Mouse (Mus musculus) kidney, postnatal 36 days (tissue): Measurements from ENCODE around the gene Napsa.

Source experiments
- DNase-seq, 2 experiments: peaks; one replicate each; pipeline ENCODE4 v3.0.0; 2021 to 2022; ENCODE audit warnings: mixed read lengths in 2 of 2

Napsa gene

DNA sequence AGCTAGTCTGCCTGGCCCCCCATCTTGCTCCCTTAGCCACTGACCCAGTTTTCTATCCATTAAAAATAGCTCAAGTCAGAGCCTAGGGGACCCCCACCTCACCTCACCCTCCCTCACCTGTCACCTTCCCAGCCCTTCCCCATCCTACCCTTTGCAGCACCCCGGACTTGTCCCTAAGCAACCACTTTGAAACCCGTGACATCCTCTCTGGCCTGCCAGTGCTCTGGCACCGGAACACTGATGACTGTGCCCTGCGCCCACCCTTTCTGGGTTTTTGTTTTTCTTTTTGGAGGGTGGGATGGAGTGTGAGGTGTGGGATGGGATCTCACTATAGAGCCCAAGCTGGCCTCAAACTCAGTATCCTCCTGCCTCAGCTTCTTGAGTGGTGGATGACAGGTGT lies 25.5 kb downstream of the Napsa start:
- DNase-seq: no peak

DNA sequence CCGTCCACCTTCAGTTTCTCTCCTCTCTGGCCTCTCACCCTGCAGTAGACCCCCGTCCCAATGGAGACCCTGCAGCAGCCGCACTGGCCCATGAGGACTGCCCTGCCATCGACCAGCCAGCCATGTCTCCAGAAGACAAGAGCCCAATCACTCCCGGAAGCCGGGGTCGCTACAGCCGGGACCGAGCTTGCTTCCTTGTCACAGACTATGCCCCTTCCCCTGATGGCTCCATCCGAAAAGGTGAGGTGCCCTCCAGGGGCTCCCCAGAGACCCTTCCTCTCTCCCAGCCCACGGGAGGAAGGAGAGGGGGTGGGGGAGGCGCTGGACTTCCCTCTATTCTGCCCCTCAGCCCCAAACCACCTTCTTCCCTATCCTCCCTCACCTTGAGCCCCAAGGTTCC lies 26.2 kb downstream of the Napsa start:
- DNase-seq: no peak

DNA sequence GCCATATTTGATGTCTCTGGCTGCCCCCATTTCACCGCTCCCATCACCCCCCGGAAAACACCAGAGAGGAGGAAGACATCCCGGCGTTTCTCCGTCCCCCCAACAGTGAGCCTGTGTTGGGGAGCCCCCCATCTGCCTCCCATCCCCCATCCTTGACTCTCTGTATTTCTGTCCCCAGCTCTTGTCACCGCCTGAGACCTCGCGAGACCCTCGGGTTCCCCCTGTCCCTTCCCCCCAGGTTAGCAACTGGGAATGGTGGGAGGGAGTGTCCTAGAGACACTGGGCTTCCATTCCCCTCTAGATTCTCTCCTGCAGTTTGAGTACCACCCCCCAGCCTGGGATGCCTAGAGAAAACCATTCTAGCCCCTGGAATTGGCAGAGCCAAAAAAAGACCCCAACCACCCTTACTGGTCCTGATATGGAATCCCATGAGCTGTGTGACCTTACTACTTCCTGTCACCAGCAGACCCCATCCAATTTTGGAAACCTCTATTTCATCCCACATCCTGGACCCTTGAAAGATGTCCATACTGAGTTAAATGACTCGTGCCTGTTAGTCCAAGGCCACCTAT lies 28.6 kb downstream of the Napsa start:
- DNase-seq: no peak

DNA sequence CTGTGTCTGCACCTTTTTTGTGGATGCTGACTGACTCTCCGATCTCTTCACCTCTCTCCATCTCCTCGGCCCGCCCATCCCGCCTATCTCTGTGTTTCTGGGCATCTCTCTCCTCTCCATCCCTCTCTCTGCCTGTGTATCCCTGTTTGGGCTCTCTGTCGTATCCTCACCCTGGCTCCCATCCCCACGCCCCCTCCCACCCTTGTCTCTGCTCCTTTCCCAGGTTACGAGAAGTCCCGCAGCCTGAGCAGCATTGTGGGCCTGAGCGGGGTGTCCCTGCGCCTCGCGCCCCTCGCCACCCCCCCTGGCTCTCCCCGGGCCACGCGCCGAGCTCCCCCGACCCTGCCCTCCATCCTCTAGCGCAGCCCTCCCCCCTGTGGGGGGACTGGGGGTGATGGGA lies 29.5 kb downstream of the Napsa start:
- DNase-seq: no peak

DNA sequence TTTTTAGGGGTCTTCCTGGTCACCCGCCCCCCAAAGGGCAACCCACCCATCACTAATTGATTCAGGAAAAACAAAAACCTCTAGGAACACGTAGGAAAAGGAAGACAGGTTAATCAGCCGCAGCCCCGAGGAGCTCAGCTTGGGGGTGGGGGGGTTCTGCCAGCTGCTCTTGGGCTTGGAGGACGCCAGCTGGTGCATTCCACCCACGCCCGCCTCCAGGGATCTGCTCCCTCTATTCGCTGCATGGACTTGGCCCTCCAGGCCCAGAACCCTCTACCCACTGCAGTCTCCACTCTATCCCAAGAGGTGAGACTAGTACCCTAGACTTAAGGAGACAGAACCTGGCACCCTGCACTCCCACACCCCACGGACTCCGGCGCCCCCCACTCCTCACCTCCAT lies 30.3 kb downstream of the Napsa start:
- DNase-seq: no peak

DNA sequence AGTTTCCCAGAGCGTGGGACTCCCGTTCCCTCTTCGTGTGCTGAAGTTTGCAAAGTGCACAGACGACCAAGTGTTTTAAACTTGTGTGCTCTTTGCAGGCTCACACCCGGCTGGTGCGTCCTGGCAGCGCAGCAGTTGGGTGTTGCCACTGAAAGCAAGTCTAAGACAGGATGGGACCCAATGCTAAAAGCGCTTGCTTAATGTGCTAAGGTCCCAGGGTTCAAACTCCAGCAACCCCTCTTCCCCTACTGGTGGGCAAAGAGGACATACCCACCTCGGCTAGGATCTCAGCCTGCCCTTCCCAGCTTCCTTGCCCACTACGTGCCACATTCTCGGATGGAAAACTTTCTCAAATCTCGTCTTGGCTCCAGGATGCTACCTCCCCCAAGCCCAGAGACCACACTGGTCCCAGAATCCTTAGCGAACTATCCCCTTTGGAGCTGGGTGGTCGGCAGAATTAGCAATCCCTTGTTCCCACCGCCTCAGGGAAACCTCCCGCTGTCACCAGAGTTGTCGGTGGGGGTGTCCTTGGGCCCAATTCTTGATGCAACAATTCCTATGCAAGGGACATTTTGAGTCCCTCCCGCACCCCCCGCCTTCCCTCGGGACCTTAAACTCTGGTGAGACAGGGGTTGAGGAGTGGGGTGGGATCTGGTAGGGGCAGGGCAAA lies 31.1 kb downstream of the Napsa start:
- DNase-seq: no peak

DNA sequence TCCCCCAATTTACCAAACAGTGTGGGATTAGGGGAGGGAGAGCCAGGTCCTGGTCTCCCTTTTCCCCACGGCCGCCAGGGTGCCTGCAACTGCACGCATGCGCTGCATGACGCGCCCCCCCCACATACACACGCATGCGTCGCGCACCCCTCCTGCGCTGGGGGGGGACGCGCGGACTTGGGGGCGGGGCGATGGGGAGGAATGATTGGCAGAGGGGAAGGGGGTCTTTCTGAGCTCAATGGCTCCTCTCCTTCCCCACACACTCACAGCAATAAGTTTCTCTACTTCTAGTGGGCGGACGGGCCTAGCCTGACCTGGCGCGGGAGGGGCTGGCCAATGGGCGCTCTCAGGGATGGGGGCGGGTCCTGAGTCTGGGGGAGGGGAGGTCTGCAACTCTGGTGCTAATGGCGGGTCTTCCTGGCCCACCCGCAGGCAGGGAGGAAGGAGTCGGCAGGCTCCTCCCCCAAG lies 32.0 kb downstream of the Napsa start:
- peak in 1 of 2 experiments; percentile 56 for DNase-seq

DNA sequence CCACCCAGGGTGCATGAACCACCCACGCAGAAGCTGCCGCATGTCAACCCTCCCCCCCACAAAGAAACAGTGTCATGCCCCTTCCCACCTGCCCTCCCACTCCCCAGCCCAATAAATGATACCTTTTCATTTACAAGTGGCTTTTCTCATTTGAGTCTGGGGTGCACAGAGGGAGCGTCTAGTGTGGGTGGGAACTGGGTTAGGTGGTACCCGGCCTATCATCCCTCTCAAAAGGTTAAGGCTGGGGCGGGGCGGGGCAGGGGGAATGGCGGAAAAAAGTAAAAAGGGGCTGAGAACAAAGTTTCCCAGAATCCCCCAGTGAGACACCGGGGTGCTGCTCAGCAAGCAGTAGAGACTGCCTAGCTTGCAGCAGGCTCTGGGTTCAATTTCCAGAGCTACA lies 32.4 kb downstream of the Napsa start:
- DNase-seq: no peak

DNA sequence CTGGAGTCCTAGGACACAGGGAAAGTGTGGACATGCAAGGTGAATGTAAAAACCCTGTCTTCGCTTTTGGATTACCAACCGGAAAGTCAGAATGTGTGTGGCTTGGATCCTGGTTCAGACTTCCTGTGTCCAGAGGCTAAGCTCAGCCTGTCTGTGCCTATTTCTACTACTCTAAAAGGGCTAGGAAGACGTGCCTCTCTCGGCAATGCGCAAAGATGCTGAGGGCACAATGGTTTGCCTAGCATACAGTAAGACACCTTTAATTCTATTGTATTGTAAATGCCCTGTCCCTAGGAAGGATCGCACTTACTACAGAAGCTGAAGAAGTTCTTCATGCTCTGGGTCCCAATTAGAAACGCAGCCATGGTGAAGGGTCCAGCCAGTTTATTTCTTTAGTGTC lies 33.3 kb downstream of the Napsa start:
- no peak for DNase-seq

DNA sequence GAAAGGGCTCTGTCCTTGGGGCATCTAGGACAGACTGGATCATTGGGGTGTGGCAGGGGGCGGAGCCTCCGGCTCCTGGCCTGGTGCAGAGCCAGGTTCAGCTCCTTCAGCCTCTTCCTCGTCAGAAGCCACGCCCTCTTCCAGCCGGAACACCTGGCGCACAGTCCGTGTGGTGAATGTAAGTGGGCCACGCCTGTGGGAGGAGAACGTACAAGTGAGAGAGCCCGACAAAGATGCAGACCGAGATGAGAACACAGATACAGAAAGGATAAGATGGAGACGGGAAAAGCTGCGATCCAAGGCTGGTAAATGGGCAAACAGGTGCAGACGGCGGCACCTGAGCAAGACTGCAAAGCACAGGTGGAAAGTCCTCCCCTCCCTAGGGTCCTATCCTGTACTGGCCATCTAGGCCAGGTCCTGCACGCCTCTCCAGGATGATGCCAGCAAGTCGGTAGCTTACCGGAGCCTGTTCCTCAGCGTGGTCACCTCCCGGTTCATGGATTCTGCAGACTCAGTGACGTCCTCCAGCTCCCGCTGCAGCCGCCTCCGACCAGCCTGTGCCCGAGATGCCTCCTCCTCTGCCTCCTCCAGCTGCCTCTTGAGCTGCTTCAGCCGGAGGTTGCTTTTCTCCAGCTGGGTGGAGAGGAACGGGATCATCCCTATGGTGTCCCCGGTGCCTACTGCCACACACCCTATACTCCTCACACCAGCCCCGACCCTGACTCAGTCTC lies 34.2 kb downstream of the Napsa start:
- DNase-seq: peak; percentile 40 to 71

DNA sequence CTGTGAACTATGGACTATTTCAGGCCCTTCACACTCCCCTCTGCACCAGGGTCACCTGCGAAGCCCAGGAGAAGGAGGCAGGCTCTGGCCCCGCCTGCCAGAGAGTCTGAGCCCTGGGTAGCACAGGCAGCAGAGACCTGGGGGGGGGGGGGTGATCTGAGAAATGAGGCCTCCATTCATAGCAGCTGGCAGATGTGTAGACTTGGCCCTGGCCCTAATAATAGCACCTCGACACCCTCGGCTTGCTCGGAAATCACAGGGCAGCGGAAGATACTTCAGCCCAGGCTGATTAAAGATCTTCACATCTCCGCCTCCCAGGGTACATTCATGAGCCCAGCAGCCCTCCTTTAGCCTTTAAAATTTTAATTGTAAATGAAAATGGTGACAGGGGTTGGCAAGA lies 40.0 kb downstream of the Napsa start:
- DNase-seq: no peak

DNA sequence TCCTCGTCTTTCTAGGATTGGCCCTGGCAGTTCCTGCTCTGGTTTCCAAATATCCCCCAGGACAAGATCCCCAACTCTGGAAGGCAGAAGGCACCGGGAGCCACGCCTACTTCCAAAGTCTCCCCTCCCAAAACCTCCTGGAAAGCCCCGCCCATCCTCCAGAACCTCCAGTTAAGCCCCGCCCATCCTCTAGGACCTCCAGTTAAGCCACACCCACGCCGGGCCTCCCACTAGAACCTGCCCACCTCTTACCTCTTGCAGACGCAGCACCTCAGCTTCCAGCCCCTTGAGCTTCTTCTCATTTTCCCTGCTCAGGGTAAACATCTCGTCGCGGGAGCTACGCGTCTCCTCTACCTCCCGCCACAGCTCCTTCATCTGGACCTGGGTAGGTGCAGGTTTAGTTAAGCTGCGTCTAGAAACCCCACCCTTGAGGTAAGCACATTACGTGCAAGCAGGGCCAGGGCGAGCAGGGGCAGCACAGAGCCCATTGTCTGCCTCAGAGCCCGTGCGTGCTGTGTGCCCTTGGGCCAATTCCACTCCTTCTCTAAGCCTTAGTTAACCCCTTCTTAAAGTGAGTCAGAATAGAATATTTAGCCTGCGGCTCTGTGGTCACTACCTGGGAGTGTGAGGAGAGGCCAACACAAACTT lies 42.0 kb downstream of the Napsa start:
- peak in 1 of 2 experiments; percentile 27 for DNase-seq

DNA sequence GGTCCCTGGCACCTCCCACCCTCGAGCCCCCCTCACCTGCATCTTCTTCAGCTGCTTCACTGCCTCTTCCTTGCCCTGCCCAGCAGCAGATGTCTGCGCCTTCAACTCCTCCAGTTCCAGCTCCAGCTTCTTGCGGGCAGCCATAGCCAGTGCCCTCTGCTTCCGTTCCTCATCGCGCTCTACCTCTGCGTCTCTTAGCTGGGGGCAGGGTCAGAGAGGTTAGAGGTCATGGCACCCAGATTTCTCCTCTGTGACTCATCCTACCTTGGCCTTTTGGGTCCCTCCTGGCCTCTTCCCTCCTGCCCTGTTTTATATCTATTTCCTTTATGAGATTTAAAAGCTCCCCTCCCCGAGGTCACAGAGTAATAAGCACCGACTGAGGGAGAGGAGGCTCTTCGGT lies 43.1 kb downstream of the Napsa start:
- DNase-seq: no peak

DNA sequence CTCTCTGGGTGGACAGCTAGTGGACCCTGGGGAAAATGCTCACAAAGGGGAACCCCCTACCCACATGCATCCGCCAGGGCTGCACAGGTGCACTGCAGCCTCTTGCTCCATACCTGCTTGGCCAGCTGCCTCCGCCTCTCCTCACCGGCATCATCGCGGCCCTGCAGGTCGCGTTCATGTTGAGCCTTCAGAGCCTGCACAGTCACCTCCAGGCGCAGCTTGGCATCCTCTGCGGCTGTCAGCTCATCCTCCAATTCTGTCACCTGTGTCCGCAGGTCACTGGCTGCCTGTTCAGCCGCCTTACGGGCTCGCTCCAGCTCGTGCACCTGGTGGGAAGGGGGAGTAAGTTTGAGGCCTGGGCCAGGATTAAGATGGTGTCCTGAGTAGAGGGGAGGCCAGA lies 43.8 kb downstream of the Napsa start:
- DNase-seq: no peak

DNA sequence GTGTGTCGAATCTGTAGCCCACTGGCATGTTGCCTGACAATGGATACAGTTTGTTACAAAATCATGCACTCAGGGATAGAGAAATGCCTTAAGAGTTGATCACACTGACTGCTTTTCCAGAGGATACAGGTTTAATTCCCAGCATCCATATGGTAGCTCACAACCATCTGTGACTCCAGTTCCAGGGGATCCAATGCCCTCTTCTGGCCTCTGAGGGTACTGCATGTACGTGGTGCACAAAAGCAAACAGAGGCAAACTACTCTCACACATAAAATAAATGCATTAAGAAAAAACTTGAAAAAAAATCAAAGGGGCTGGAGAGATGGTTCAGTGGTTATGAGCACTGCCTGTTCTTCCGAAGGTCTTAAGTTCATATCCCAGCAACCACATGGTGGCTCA lies 44.9 kb downstream of the Napsa start:
- DNase-seq: peak in 1 of 2 experiments; percentile 42

DNA sequence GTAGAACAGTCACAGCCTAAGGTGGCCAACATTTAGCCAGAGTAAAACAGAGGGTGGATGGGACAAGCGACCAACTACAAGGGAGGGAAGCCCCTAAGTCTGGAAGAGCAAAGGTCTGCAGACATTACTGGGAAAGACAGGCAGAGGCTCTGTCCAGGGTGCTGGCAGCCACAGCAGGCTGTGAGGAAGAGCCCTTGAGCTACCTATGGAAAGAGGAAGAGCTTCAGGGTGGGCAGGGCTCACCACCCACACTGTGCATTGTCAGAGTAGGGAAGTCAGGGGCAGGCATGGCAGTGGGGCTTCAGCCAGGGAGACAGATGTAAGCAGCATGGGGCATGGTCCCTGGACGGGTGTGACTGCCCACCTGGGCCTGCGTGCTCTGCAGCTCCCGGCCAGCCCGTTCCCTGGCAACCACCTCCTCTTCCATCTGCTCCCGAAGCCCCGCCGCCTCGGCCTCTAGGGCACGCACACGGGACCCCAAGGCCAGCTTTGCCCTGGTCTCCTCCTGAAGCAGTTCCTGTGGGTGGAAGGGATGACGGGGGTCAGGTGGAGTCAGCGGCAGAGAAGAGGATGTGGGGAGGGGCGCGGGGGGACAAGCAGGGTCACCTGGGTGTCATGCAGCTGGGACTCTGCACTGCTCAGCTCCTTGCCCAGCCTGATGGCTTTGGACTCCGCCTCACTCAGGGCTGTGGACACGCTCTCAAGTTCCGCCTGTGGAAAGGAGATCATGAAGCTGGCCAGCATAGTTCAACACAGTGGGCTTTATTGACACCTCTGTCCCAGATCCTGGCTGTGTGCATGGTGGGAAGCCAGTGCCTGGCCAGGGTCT lies 51.7 kb downstream of the Napsa start:
- no peak for DNase-seq

DNA sequence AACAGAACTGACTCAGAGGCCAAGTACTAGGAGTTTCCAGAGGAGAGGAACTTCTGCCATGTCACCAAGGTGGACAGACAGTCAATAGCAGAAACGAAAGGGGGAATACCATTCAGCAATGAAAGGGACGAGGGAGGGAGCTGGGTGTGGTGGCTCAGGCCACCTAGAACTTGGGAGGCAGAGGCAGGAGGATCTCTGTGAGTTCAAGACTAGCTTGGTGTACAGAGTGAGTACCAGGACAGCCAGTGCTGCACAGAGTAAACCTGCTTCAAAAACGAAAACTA lies 52.3 kb downstream of the Napsa start:
- no peak for DNase-seq

DNA sequence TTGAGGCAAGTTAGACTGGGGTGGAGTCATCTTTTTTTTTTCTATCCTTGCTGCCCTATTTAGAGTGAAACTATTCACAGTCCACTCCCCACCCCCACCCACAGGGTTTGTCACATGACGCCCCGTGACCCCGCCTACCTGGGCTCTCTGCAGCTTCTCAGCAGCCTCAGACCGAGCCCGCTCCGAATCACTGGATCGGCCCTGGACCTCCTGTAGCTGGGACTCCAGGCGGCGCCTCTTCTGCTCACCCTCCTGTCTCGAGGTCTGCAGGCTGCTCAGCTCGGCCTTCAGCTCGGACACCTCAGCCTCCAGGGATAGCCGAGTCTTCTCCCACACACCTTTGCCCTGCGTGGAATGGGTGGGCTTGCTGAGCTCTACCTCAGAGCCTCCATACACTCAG lies 52.6 kb downstream of the Napsa start:
- no peak for DNase-seq

DNA sequence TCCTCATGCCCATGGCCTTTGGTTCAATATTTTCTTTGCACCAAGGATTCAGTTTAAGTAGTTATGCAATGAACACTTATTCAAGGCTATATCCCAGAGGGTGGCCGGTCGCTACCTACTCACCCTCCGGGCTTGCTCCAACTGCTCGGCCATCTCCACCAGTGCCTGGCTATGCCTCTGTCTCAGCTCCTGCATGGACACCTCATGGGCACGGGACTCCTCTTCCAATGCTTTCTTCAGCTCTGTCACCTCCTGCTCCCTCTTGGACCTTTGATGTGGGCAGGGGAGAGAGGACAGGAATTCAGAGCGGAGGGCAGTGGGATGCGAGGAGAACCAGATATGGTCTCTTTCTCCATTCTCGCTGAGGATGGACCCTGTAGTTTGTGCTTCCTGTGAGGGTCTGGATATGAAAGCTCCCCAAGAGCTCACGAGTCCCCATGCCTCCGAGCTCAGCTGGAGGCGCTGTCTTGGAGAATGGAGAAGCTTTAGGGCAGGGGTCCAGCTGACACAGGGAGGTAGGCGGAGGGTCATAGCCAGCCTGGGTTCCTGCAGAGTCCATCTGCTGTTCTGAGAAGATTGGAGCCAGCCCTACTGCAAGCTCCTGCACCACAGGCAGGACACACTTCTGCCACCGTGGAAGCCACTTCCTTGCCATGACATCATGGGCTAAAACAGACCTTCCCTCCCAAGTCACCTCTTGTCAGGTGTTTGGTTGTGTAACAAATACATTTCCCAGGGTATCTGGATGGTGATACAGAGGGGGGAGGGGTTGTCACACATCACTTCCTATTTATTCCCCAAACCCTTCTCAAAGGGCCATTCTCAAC lies 53.3 kb downstream of the Napsa start:
- DNase-seq: no peak

DNA sequence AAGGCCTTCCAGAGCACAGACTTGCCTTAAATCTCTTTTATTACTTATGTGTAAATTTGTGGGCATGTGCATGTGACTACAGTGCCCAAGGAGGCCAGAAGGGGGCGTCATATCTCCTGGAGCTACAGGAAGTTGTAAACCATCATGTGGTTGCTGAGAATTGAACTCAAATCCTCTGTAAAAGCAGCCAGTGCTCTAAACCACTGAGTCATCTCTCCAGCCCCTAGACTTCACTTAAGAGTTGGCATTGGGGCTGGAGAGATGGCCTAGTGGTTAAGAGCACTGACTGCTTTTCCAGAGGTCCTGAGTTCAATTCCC lies 53.8 kb downstream of the Napsa start:
- DNase-seq: no peak

DNA sequence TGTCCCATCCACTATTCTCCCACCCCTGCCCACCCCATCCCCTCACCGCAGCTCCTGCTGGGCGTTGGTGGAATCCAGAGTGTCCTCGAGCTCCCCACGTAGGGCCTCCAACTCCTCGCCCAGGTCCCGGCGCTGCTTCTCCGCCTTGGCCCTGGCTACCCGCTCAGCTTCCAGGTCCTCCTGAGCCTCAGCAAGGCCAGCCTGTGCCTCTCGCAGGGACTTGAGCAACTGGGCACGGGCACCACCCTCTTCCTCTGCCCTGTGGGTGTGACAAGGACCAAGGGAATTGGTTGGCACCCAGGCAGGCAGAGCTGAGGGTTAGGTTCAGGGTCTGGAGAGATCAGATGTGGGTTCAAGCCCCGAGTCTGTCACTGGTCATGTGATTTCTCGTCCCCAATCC lies 54.8 kb downstream of the Napsa start:
- DNase-seq: no peak

DNA sequence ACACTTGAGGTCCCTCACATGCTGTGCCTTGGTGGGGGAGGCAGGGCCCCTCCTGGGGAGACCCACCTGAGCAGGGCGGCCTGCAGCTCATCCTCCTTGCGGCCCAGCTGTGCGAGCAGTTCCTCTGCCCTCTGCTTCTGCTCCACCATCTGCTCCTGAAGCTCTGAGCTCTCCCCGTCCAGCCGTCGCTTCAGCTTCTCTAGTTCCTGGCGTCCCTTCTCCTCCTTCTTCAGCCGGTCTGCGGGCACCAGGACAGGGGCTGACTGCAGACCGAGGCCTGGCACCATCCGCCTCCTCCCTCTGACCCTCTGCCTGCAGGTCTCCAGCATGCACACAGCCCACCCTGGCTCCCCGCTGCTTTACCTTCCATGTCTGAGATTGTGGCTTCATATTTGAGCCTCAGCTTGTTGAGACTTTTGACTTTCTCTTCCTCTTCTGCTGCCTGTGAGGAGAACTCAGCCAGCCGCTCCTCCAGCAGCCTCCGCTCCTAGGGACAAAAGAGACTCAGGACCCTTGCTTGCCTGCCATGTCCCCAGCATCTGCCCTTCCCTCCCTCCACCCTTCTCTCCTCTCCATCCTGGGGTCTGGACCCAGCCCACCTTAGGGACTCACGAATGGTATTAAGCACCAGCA lies 56.3 kb downstream of the Napsa start:
- no peak for DNase-seq
